Mouse (Mus musculus) layer of hippocampus, postnatal 10 days (tissue): ENCODE results near the gene Exoc4. TPM values are rescaled to one million over a fixed set of nuclear protein-coding genes. Genes with fewer than 3 reads are reported as not detected.

Source experiments
- DNase-seq, 2 experiments: peaks; one replicate each; pipeline ENCODE4 v3.0.0; 2021; ENCODE audit warnings: low spot score in 2 of 2
- total RNA-seq, 2 experiments: library from RNA; stranded (reverse); gene quantifications; 2 replicates each; pipeline ENCODE4 v1.2.3; 2021

Exoc4 gene
- total RNA-seq, 2 experiments from 2014 or later = 70.1 to 79.5 TPM

DNA sequence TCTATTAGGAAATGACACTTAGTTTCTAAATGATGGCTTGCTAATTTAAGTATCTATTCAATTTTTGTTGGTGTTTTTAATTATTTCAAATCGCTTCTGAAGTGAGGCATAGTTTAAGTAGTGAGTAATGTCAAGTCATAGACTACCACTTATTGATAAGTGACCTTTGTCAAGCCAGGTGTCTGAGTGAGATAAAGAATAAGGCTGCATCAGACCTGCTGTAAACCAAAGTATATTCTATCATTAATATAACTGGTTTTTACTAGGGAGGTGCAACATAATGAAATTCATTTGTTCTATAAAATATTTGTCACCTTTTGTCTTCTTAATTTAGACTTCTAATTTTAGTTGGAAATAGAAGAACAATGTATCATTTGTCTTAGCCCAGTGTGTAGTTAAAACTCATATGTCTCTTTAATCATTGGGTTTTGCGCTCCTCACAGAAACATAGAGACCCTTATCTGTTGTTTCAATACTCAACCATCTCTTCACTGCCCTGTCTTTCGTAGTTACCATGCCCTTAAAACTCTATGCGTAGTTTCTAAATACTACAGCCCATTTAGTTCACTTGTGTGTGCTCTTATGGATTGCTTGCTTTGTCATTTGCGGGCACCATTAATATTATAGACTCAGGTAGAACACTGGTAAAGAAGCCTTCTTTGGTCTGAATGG, 217.4 kb downstream of the Exoc4 start:
- DNase-seq = no peak

GRCm38 (mm10) chr6:33468480-33468879, 219.6 kb downstream of the Exoc4 start:
- no peak for DNase-seq

GRCm38 (mm10) chr6:33476134-33476533, 227.2 kb downstream of the Exoc4 start:
- DNase-seq = no peak

GRCm38 (mm10) chr6:33484568-33484967, 235.7 kb downstream of the Exoc4 start:
- no peak for DNase-seq

DNA sequence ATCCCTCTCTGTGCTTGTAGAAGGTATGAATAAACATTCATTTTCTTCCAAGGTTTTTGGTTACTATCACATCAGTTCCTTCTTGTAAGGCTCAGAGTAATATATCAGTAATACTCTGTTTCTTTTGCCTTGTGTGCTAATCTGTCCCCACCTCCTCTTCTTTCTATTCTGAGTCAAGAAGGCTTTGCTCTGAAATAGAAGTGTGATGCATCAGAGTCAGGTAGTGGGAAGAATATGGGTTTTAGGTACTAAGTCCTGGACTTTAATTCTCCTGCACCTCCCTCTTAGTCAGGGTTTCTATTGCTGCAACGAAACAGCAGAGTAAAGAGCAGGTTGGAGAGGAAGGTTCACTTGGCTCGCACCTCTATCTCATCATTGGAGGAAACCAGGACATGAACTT, 240.9 kb downstream of the Exoc4 start:
- DNase-seq = no peak

DNA sequence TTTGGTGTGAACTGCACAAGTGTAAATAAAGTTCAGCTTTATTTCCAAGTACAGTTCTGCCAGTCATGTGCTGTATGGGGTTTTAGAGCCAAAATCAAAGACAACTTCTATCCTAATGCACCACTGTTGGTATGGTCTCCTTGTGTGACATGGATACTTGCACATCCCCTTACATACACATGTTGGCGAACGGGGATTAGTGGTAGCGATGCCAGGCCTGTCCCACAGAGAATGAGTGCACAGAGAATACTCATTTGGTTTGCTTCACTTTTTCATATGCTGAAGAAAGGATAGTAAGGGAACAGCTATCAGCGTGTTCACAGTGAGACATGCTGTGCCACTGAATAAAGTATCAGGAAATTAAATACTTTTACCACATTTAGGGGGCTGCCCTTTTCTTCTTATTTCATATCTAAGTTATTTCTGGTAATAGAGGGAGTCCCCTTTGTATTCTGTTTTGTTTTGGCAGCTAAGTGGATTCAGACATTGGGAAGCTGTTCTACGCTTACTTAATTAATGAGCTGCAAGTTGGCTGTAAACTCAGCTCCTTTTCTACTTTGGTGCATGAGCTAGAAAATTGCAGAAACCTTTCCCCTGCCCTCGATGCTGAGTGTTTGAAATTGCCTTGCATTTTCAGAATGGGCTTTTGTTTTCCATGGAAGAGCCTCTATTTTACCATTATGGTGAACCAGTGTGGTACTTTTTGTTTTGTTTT, 247.4 kb downstream of the Exoc4 start:
- no peak for DNase-seq

- no peak for DNase-seq
Measured at GRCm38 (mm10) chr6:33497348-33497747, 248.5 kb downstream of the Exoc4 start.

GRCm38 (mm10) chr6:33502388-33502787, 253.5 kb downstream of the Exoc4 start:
- no peak for DNase-seq

- DNase-seq = no peak
Measured at GRCm38 (mm10) chr6:33503381-33503780, 254.5 kb downstream of the Exoc4 start.

DNA sequence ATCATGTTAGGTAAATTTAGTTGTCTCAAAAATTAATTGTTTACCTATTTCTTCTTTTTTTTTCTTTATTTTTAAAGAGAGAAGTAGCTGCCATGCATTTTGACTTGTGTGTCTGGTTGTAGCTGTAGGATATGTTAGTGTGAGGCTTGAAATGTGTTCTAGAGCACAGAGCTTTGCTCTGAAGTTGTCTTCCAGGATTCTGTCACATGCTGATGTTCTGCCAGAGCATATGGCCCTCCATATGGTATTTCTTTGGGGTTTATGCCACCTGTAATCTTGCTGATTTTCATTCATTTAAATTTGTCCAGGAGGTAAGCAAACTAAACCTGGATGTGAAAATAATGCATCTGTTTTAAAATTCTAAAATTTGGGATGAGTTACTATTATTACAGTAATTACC, 258.2 kb downstream of the Exoc4 start:
- DNase-seq = no peak

- no peak for DNase-seq
Measured at GRCm38 (mm10) chr6:33515391-33515790, 266.5 kb downstream of the Exoc4 start.

GRCm38 (mm10) chr6:33516798-33517197, 267.9 kb downstream of the Exoc4 start:
- peak; percentile 16 to 26 for DNase-seq

- DNase-seq = no peak
Measured at GRCm38 (mm10) chr6:33517890-33518410, 269.1 kb downstream of the Exoc4 start.

- DNase-seq = peak; percentile 61 to 68
Measured at GRCm38 (mm10) chr6:33525695-33526366, 276.9 kb downstream of the Exoc4 start.

DNA sequence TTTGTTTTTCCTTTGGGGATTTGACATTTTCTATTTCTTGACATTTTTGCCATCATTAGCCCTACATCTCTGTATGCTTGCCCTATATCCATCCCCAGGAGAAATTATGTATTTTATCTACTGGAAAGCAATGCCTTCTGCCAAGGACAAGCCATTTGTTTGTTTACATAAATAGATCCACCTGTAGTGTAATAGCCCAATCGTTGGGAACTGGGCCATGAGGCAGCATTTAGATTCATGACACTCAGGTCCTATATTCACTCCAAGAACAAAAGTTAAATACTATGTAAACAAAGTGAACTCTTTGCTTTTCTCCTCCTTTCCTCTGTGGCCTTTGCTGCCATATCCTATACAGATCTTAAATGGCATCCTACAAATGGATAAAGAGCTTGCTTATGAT, 291.5 kb downstream of the Exoc4 start:
- DNase-seq = no peak

- no peak for DNase-seq
Measured at GRCm38 (mm10) chr6:33542712-33543111, 293.8 kb downstream of the Exoc4 start.

DNA sequence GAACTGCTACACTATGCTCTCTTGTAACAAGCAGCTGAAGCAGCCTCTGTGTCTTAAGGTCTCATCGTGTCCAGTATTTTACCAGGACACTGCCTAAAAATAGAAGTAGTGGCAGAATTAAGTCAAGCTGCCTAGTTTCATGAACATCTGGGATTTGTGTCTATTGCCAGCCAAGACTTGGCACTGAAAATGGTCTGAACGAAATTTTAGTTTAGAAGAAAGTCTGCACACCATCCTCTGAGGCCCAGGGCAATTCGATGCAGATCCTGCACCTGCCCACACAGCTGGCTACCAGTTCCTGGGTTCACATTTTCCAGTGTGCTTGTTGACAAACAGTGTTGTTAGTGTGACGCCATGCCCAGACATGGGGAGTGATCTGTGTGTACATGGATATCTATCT, 303.0 kb downstream of the Exoc4 start:
- DNase-seq = no peak

GRCm38 (mm10) chr6:33560925-33561324, 312.0 kb downstream of the Exoc4 start:
- no peak for DNase-seq

GRCm38 (mm10) chr6:33561911-33562310, 313.0 kb downstream of the Exoc4 start:
- DNase-seq = no peak

- DNase-seq = no peak
Measured at GRCm38 (mm10) chr6:33575947-33576346, 327.1 kb downstream of the Exoc4 start.

- no peak for DNase-seq
Measured at GRCm38 (mm10) chr6:33608469-33608868, 359.6 kb downstream of the Exoc4 start.

GRCm38 (mm10) chr6:33613978-33614377, 365.1 kb downstream of the Exoc4 start:
- DNase-seq = no peak
